9 mouse cellular contexts compared by ENCODE assay signal in the genomic region with DNA sequence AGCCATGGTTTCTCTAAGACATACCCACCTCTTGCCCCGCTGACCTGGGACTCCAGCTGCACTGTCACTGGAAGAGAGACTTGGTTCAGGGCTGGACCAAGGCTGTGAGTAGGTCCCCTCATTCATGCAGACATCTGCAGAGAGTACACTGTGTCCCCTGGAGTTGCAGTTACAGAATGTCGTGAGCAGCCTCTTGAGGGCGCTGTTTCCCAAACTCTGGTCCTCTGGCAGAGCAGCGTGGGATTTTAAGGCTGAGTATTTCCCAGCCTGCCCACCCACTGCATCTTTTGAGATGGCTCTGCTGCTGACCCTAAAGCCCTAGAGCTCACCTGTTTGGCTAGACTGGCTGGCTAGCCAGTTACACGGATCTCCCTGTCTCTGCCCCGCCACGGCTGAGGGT. TPM values are rescaled to one million over a fixed set of nuclear protein-coding genes. Genes with fewer than 3 reads are reported as not detected.
DNase-seq lines count a peak whose midpoint lies in the region; ATAC-seq and TF ChIP-seq lines count a peak whose summit lies in the region.
"Had no signal": no experiment of that assay in that cellular context is flagged by ENCODE, and none has a peak within 500 bp of the region (broad histone marks: within the 10 kb centered on the region; RNA-seq: fewer than 3 reads in every experiment).

No protein-coding gene starts in this region.

- no peak overlapping the region for H3K4me2 ChIP-seq in limb, embryonic 11.5 days (ENCODE audit: low read depth, severe bottlenecking)

- ATAC-seq in limb, embryonic 11.5 days (ENCODE audit: insufficient number of reproducible peaks, low FRiP score, low TSS enrichment, low read depth), result no peak
- ATAC-seq in hematopoietic stem cell, adult 5-6 weeks (replicated peaks in 1 of 2; ENCODE audit: insufficient read depth in 1 of 2, low FRiP score in 2 of 2, low TSS enrichment in 1 of 2, low read depth in 1 of 2, poor library complexity in 2 of 2, severe bottlenecking in 2 of 2), result peak; percentile 23 to 33; a peak in 1 of 4 replicates

- no peaks in the 10 kb centered on the region for H3K36me3 ChIP-seq in limb, embryonic 11.5 days (ENCODE audit: control insufficient read depth, insufficient read depth, low read length)
- H3K36me3 ChIP-seq in limb, embryonic 10.5 days, result no peaks in the 10 kb centered on the region
- H3K36me3 ChIP-seq in kidney, adult 2 months (ENCODE audit: control insufficient read depth, insufficient read depth, low read length), result no peaks in the 10 kb centered on the region

- TF ChIP-seq CTCF in kidney, adult 2 months (conservative IDR thresholded peaks at IDR 0.05; ENCODE audit: insufficient read depth, insufficient read length, low read depth, low read length), result no peak; the same call in 1 of the 2 replicates

- no peaks in the 10 kb centered on the region for H3K27me3 ChIP-seq in limb, embryonic 11.5 days (ENCODE audit: control insufficient read depth, insufficient read depth, low read length)
- no peaks in the 10 kb centered on the region for H3K27me3 ChIP-seq in limb, embryonic 10.5 days (ENCODE audit: low read depth, poor library complexity, severe bottlenecking)
- H3K27me3 ChIP-seq in kidney, adult 2 months (replicated peaks; ENCODE audit: control insufficient read depth, insufficient read depth, low read length), result no peaks in the 10 kb centered on the region

- WGBS in limb, embryonic 11.5 days, result 52% methylated on average over 7 of the region's 7 CpGs
- 61% methylated on average over 7 of the region's 7 CpGs for WGBS in limb, embryonic 10.5 days
- 55% methylated on average over 7 of the region's 7 CpGs for WGBS in kidney, adult 2 months

- no peak overlapping the region for H3K4me3 ChIP-seq in limb, embryonic 11.5 days (ENCODE audit: low read depth, low read length)
- H3K4me3 ChIP-seq in limb, embryonic 10.5 days, result no peak overlapping the region
- H3K4me3 ChIP-seq in kidney, adult 2 months (ENCODE audit: insufficient read depth, low read depth, low read length), result no peak overlapping the region
- H3K4me3 ChIP-seq: megakaryocyte, embryonic 14.5 days had no signal

- no peak overlapping the region for H3K9ac ChIP-seq in limb, embryonic 11.5 days (ENCODE audit: low read length)

- 0 out of 2 replicates have a peak, but pooled peaks cover 5% of the 10 kb centered on the region for H3K4me1 ChIP-seq in limb, embryonic 11.5 days (ENCODE audit: control insufficient read depth, insufficient read depth, low read length)
- peaks cover 25% of the 10 kb centered on the region for H3K4me1 ChIP-seq in limb, embryonic 10.5 days
- H3K4me1 ChIP-seq in kidney, adult 2 months (ENCODE audit: control insufficient read depth, insufficient read depth, low read length), result no peaks in the 10 kb centered on the region

- no peak overlapping the region for H3K27ac ChIP-seq in limb, embryonic 11.5 days (replicated peaks; ENCODE audit: low read depth, low read length)
- no peak overlapping the region for H3K27ac ChIP-seq in limb, embryonic 10.5 days
- no peak overlapping the region for H3K27ac ChIP-seq in kidney, adult 2 months (ENCODE audit: insufficient read depth, low read depth, low read length)

- DNase-seq in limb, embryonic 11.5 days (ENCODE audit: low spot score), result peak; percentile 49
- no peak for DNase-seq in limb, embryonic 10.5 days (ENCODE audit: low spot score)
- DNase-seq in T-cell, adult 2 months (ENCODE audit: low spot score), result peak; percentile 57
- DNase-seq in testis, postnatal 10 days (ENCODE audit: low spot score), result peak; percentile 56
- DNase-seq in kidney, adult 2 months, result no peak
- no peak for DNase-seq in urinary bladder, postnatal 10 days (ENCODE audit: low spot score)
- DNase-seq: kidney, adult 8-10 months had no signal

- H3K9me3 ChIP-seq in limb, embryonic 11.5 days (ENCODE audit: control insufficient read depth, low read length), result no peaks in the 10 kb centered on the region
- H3K9me3 ChIP-seq in limb, embryonic 10.5 days (replicated peaks), result no peaks in the 10 kb centered on the region

- TF ChIP-seq POLR2A in kidney, adult 2 months (IDR thresholded peaks at IDR 0.05; ENCODE audit: low read depth, low read length), result no peak

RNA-seq across cellular contexts. Expression of gene H2-Oa, which starts 1.2 kb away (rescaled TPM):
- 0.55 and 1.2 TPM in 2 replicates for polyA plus RNA-seq in limb, embryonic 11.5 days (2014; fragmentation: Nextera tagmentation; extraction: Ambion mirVana)
- polyA plus RNA-seq in limb, embryonic 10.5 days (2016; fragmentation: Nextera tagmentation; extraction: Ambion mirVana), result 0.31 and 0.66 TPM in 2 replicates
- total RNA-seq in hematopoietic stem cell, adult 5-6 weeks (2017), result 9.2 and 16.9 TPM in 2 replicates
- 3.1 and 8.5 TPM in 2 replicates for polyA plus RNA-seq in kidney, adult 2 months (2012; rRNA removed)

RNA-seq across cellular contexts. Expression of gene H2-DMa, which starts 28.4 kb away (rescaled TPM):
- polyA plus RNA-seq in limb, embryonic 11.5 days (2014; fragmentation: Nextera tagmentation; extraction: Ambion mirVana), result 7.5 and 9.1 TPM in 2 replicates
- 4.2 and 5.3 TPM in 2 replicates for polyA plus RNA-seq in limb, embryonic 10.5 days (2016; fragmentation: Nextera tagmentation; extraction: Ambion mirVana)
- total RNA-seq in hematopoietic stem cell, adult 5-6 weeks (2017), result 88.1 and 135 TPM in 2 replicates
- polyA plus RNA-seq in kidney, adult 2 months (2012; rRNA removed), result 30.1 and 37.1 TPM in 2 replicates

RNA-seq across cellular contexts. Expression of gene Brd2, which starts 31.5 kb away (rescaled TPM):
- polyA plus RNA-seq in limb, embryonic 11.5 days (2014; fragmentation: Nextera tagmentation; extraction: Ambion mirVana), result 141 and 152 TPM in 2 replicates
- 140 and 145 TPM in 2 replicates for polyA plus RNA-seq in limb, embryonic 10.5 days (2016; fragmentation: Nextera tagmentation; extraction: Ambion mirVana)
- total RNA-seq in hematopoietic stem cell, adult 5-6 weeks (2017), result 348 and 418 TPM in 2 replicates
- polyA plus RNA-seq in kidney, adult 2 months (2012; rRNA removed), result 110 and 117 TPM in 2 replicates

RNA-seq across cellular contexts. Expression of gene Col11a2, which starts 51.7 kb away (rescaled TPM):
- polyA plus RNA-seq in limb, embryonic 11.5 days (2014; fragmentation: Nextera tagmentation; extraction: Ambion mirVana), result 2.6 and 5.0 TPM in 2 replicates
- 0.43 and 2.5 TPM in 2 replicates for polyA plus RNA-seq in limb, embryonic 10.5 days (2016; fragmentation: Nextera tagmentation; extraction: Ambion mirVana)
- total RNA-seq in hematopoietic stem cell, adult 5-6 weeks (2017), result 2.4 and 2.9 TPM in 2 replicates
- polyA plus RNA-seq in kidney, adult 2 months (2012; rRNA removed), result 0.35 and 0.39 TPM in 2 replicates

RNA-seq across cellular contexts. Expression of gene H2-DMb2, which starts 52.2 kb away (rescaled TPM):
- 0.23 TPM in 1 of 2 replicates, not detected in the other for polyA plus RNA-seq in limb, embryonic 11.5 days (2014; fragmentation: Nextera tagmentation; extraction: Ambion mirVana)
- 0.18 and 0.40 TPM in 2 replicates for polyA plus RNA-seq in limb, embryonic 10.5 days (2016; fragmentation: Nextera tagmentation; extraction: Ambion mirVana)
- 4.6 and 6.4 TPM in 2 replicates for total RNA-seq in hematopoietic stem cell, adult 5-6 weeks (2017)
- polyA plus RNA-seq in kidney, adult 2 months (2012; rRNA removed), result 3.2 and 15.6 TPM in 2 replicates

Comparison
In these comparisons a context has a peak if more than half of its experiments do, and no peak if none do; other contexts are left out.
1. DNase-seq: peak in limb, embryonic 11.5 days (single experiment), T-cell, adult 2 months (single experiment) and testis, postnatal 10 days (single experiment); none in limb, embryonic 10.5 days (single experiment), kidney, adult 2 months (single experiment) and urinary bladder, postnatal 10 days (single experiment).